Mouse (Mus musculus): ENCODE results near the gene Chad. TPM values are rescaled to one million over a fixed set of nuclear protein-coding genes. Genes with fewer than 3 reads are reported as not detected.

Gene Chad
- polyA plus RNA-seq, 1 experiment from 2014 or later, result 0.41 TPM

- Histone ChIP-seq H3K9me3 (replicated peaks; ENCODE audit: low read length) (no peaks in the 10 kb centered on the region), H3K4me2 (ENCODE audit: low read length) (no peak overlapping the region), H3K27ac (no peak overlapping the region), H3K4me3 (replicated peaks; ENCODE audit: low read depth, low read length) (no peak overlapping the region), H3K4me1 (replicated peaks; ENCODE audit: insufficient read depth, low read length) (peaks cover 9% of the 10 kb centered on the region), H3K36me3 (ENCODE audit: insufficient read depth, low read length) (no peaks in the 10 kb centered on the region), H3K27me3 (ENCODE audit: insufficient read depth, low read length) (no peaks in the 10 kb centered on the region), H3K9ac (ENCODE audit: low read depth, low read length) (no peak overlapping the region)
- no peak for TF ChIP-seq CTCF (IDR thresholded peaks at IDR 0.05; ENCODE audit: low read depth)
- no peak for DNase-seq (ENCODE audit: low spot score)
- ATAC-seq (replicated peaks; ENCODE audit: low FRiP score, low read depth), result no peak
- WGBS, result 60% methylated on average over 4 of the region's 4 CpGs
Observed at GRCm38 (mm10) chr11:94597319-94597718, 32.5 kb downstream of the Chad start.

DNA sequence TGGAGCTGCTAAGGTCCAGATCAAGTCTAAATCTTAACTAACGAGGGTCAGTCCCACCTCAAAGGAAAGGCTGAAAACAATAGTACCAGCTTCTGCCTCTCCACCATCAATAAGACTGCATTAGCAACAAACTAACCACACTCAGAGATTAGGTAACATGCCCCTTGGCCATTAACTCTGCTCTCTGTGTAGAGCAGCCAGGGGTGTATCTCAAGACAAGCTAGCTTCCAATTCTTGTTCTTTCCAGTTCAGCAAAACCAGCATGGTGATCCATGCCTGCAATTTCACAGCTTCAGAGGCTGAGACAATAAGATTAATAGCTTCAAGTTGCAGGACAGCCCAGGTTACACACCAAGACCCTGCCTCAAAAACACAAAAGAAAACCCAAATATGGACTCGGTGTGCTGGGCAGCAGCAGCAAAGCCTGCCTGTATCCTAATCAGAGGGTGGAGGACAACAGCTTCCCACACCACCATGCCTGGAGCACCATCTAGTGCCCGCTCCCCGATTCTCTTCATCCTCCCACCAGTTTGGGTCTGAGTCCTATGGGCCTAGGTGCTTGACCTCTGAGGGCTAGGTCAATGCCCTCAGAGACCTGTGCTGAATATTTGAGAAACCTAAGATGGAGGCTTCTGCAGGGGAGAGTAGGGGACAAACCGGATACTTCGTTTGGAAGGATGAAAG, 33.7 kb downstream of the Chad start:
- Histone ChIP-seq H3K27me3 (ENCODE audit: insufficient read depth, low read length) (no peaks in the 10 kb centered on the region), H3K9me3 (replicated peaks; ENCODE audit: low read length) (no peaks in the 10 kb centered on the region), H3K9ac (ENCODE audit: low read depth, low read length) (no peak overlapping the region), H3K4me2 (ENCODE audit: low read length) (no peak overlapping the region), H3K36me3 (ENCODE audit: insufficient read depth, low read length) (no peaks in the 10 kb centered on the region), H3K4me1 (replicated peaks; ENCODE audit: insufficient read depth, low read length) (peaks cover 11% of the 10 kb centered on the region), H3K27ac (no peak overlapping the region), H3K4me3 (replicated peaks; ENCODE audit: low read depth, low read length) (no peak overlapping the region)
- peak; percentile 57 for TF ChIP-seq CTCF (IDR thresholded peaks at IDR 0.05; ENCODE audit: low read depth)
- no peak for DNase-seq (ENCODE audit: low spot score)
- no peak for ATAC-seq (replicated peaks; ENCODE audit: low FRiP score, low read depth)
- WGBS, result 38% methylated on average over 6 of the region's 6 CpGs

DNA sequence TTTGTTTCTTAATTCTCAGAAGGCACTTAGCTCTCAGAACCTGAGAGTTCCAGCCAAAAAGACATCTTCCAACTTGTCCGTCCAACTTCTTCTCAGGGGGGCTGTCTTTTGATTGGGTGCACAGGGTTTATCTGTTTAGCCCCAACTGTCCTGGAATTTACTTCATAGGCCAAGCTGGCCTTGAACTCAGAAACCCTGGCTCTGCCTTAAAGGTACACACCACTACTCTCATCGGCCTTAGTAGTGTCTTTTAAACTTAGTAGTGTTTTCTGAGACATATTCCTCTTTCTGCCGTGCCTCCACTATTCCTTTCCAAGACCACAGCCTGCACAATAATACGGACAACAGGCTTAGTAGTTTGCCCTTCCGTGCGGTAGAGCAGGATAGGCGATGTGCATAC, 35.6 kb downstream of the Chad start:
- H3K4me3 ChIP-seq (replicated peaks; ENCODE audit: low read depth, low read length), result no peak overlapping the region
- 90% methylated on average over 7 of the region's 7 CpGs for WGBS
- no peaks in the 10 kb centered on the region for H3K27me3 ChIP-seq (ENCODE audit: insufficient read depth, low read length)

DNA sequence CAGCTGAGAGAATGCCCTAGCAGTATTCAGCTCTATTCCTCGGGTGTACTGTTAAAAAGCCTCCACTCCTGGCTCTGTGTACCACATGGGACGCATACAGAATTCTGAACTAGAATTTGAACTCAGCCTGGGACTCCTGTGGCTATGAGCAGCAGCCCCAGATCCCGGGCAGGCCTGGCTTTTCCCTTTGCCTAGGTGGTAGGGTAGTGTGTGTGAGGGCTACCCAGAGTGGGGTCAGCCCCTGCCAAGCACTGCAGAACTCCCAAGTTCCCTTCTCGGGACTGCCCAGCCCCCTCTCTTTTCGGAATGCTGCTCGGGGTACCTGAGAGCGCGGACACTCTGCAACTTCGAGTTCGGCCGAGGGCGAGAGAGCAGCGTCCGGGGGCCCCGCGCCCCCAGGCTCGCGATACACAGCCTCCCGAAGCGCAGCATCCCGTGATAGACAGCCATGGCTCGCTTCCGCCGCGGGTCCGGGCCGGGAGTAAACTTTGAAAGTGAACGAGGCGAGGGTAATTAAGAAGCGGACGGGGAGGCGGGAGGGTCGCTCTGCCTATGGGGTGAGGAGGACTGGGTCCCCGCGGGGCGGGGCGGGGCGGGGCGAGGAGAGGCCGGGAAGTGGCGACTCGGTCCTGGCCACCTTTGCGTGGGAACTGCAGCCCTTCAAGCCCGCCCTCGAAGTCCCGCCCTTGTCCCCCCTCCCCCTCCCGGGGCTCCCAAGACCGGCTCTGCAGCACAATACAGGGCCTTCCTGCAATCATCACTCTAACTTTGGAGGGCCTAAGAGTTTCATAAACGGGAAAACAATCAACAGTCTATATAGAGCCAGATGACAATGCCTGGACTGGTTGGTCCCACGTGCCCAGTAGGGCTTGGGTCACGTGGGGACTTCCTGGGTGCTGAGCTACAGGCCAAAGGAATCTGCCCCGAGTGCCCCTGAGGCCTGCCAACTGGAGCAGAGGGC, 36.8 kb downstream of the Chad start, which contains the start of gene Acsf2:
TSS of gene Acsf2 (minus strand) at position 551 of the 961 bp plus-strand sequence.
- peak within 1 kb of the TSS; percentile 66 for H3K9ac ChIP-seq (ENCODE audit: low read depth, low read length)
- H3K9me3 ChIP-seq (replicated peaks; ENCODE audit: low read length), result no peaks in the 10 kb centered on the region
- 1% methylated on average over 51 of the region's 52 CpGs for WGBS
- ATAC-seq (replicated peaks; ENCODE audit: low FRiP score, low read depth) (peak; percentile 85), DNase-seq (ENCODE audit: low spot score) (peak; percentile 89)
- H3K36me3 ChIP-seq (ENCODE audit: insufficient read depth, low read length), result no peaks in the 10 kb centered on the region
- no peak for TF ChIP-seq CTCF (IDR thresholded peaks at IDR 0.05; ENCODE audit: low read depth)
- H3K27ac ChIP-seq, result peak within 1 kb of the TSS; percentile 58
- H3K27me3 ChIP-seq (ENCODE audit: insufficient read depth, low read length), result no peaks in the 10 kb centered on the region
- H3K4me3 ChIP-seq (replicated peaks; ENCODE audit: low read depth, low read length), result peak within 1 kb of the TSS; percentile 50
- H3K4me2 ChIP-seq (ENCODE audit: low read length), result peak within 1 kb of the TSS; percentile 58
- H3K4me1 ChIP-seq (replicated peaks; ENCODE audit: insufficient read depth, low read length), result peaks cover 11% of the 10 kb centered on the region

More for the DNA sequence above, 35.6 kb downstream of the Chad start:
- ATAC-seq (replicated peaks; ENCODE audit: low FRiP score, low read depth), result no peak
- Histone ChIP-seq H3K9ac (ENCODE audit: low read depth, low read length) (no peak overlapping the region), H3K4me2 (ENCODE audit: low read length) (peak overlapping the region; percentile 58; the same call in 1 of the 2 replicates), H3K36me3 (ENCODE audit: insufficient read depth, low read length) (no peaks in the 10 kb centered on the region), H3K4me1 (replicated peaks; ENCODE audit: insufficient read depth, low read length) (peaks cover 11% of the 10 kb centered on the region), H3K9me3 (replicated peaks; ENCODE audit: low read length) (no peaks in the 10 kb centered on the region), H3K27ac (no peak overlapping the region)
- DNase-seq (ENCODE audit: low spot score), result no peak
- TF ChIP-seq CTCF (IDR thresholded peaks at IDR 0.05; ENCODE audit: low read depth), result no peak

DNA sequence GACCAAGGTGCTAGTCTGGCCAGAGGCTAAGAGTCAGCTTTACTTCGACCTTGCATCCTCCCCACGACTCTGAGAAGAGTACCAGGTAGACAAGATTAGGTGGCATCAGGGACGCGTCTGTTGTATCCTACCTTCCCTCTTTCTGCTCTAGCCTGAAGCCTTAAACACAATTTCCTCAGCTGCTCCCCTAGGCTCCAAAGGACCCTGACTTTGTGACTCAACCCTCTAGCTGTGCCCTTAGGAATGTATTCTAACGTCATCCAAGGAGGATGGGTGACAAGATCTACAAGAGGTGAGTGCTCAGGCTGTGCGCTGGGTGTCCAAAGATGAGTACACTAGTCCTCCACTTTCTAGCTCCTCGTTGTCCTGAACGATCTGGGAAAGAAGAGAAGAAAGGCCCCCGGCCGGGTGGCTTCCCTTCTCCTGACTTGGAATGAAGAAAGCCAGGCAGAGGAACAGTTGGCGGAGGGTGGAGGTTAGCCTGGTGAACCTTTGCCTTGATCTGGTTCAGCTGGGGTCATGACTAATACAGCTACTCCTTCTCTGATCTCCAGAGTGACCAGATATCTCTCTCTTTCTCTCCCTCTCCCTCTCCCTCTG, 37.6 kb downstream of the Chad start:
- ATAC-seq (replicated peaks; ENCODE audit: low FRiP score, low read depth) (no peak), DNase-seq (ENCODE audit: low spot score) (no peak)
- peak overlapping the region; percentile 66 for H3K9ac ChIP-seq (ENCODE audit: low read depth, low read length)
- H3K4me2 ChIP-seq (ENCODE audit: low read length), result peak overlapping the region; percentile 58
- no peak overlapping the region; the same call in 1 of the 2 replicates for H3K4me3 ChIP-seq (replicated peaks; ENCODE audit: low read depth, low read length)
- H3K27me3 ChIP-seq (ENCODE audit: insufficient read depth, low read length), result no peaks in the 10 kb centered on the region
- 67% methylated on average over 11 of the region's 11 CpGs for WGBS
- no peaks in the 10 kb centered on the region for H3K36me3 ChIP-seq (ENCODE audit: insufficient read depth, low read length)
- H3K4me1 ChIP-seq (replicated peaks; ENCODE audit: insufficient read depth, low read length), result peaks cover 11% of the 10 kb centered on the region
- H3K27ac ChIP-seq, result peak overlapping the region; percentile 58; the same call in 1 of the 2 replicates
- TF ChIP-seq CTCF (IDR thresholded peaks at IDR 0.05; ENCODE audit: low read depth), result no peak
- H3K9me3 ChIP-seq (replicated peaks; ENCODE audit: low read length), result no peaks in the 10 kb centered on the region

Data from kidney, postnatal 0 days (tissue).